Mouse (Mus musculus): ENCODE results near the gene Dgkh. TPM values are rescaled to one million over a fixed set of nuclear protein-coding genes. Genes with fewer than 3 reads are reported as not detected.
"Not testable (repeated sequence)": the region's sequence is repeated elsewhere in the genome, so short reads cannot be mapped to it uniquely, and the experiment has no call there.

Gene Dgkh
- total RNA-seq, 4 experiments from 2014 or later, result 62.4 to 73.0 (median 68.9) TPM

DNA sequence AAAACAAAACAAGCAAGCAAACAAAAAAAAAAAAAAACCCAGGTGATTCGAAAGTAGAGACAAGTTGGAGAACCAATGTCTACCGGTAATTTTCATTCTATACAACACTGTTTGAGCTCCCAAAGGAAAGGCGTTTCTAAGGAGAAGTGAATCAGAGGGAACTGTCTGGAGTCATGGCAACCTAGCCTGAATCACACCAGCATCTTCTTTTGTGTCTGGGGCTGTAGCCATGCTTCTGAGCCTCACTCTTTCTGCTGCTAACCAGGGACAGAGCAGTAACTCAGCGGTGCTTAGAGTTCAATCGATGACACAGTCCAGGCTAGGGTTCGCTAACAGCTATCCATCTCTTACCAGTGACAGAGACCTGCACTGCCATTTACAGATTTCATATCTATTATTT, 99.8 kb downstream of the Dgkh start:
- no peak for DNase-seq (ENCODE audit: low spot score in 2 of 2)

GRCm38 (mm10) chr14:78630923-78631875, 101.4 kb downstream of the Dgkh start:
- DNase-seq (ENCODE audit: low spot score in 2 of 2), result no peak

DNA sequence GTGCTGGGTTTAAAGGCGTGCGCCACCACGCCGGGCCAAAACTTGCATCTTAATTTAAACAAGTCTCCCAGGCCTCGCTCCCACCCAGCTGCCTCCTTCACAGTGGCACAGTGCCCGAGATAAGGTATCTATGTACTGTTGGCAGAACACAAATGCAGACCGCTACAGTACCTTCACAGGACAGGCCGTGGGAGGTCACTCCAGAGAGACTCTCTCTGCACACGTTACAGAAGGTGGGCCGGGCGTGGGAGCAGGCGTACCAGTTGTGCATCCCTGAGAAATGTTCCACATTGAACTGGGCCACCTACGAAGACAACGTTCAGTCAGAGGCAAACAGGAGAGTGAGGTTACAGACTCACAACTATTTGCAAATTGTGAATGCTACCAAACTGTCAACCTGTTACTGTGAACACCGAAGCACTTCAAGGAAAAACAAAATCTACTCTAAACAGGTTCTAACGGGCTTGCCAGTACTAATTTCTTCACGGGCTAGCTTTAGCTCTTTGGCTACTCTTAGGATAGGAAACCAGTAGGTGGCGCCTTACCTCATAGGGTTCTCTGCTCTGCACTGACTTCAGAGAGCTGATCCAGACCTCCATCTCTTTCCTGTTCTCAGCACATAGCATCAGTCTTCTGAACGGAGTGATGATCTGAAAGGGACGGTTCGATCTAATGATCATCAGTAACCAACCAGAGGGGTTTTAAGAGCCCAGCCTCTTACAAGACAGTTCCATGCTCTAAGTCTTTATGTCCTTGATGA, 104.9 kb downstream of the Dgkh start:
- peak in 1 of 2 experiments; percentile 34 for DNase-seq (ENCODE audit: low spot score in 2 of 2)

- DNase-seq (ENCODE audit: low spot score in 2 of 2), result no peak
Measured at GRCm38 (mm10) chr14:78618883-78619295, 113.7 kb downstream of the Dgkh start.

- DNase-seq (ENCODE audit: low spot score in 2 of 2), result no peak
Measured at GRCm38 (mm10) chr14:78613569-78613968, 119.0 kb downstream of the Dgkh start.

DNA sequence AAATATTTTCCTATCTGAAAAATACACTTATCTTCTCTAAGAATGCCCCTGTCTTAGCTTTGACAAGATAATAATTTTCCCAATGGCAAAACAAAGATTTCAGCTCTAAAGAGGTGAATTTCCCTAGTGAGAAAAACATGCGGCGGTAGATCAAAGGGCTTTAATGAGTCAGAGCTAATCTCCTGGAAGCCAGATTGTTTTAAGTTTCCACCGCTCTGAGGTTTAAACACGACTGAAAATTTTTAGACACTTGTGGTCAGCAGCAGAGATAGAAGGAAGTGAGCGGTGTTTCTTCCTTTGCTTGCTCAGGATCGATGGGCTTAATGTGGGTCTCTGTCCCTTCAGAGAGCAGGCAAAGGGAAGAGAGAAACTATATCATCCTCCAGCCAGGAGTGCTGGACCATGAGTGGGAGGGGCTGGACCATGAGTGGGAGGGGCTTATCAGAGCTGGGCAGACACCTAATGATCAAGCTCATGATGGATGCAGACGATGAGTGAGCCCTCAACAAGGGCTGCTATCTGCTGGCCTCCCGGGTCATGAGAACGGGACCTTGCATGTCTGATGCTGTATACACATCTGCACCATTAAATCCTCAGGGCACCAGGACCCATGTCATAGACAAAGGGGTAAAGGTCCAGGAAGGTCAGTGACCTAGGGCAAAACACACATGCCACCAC, 120.3 kb downstream of the Dgkh start:
- no peak for DNase-seq (ENCODE audit: low spot score in 2 of 2)

GRCm38 (mm10) chr14:78594916-78595315, 137.7 kb downstream of the Dgkh start:
- DNase-seq (ENCODE audit: low spot score in 2 of 2), result no peak

DNA sequence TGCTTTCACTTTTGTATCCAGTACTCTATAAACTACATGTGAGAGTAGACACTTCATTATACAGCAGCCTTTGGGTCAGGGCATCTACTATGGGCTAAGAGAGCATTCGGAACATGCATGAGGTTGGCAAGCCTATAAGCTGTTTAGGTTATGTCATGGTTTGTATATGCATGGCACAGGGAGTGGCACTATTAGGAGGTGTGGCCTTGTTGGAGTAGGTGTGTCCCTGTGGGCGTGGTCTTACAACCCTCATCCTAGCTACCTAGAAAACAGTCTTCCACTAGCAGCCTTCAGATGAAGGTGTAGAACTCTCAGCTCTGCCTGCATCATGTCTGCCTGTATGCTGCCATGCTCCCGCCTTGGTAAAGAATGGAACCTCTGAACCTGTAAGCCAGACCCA, 139.6 kb downstream of the Dgkh start:
- no peak for DNase-seq (ENCODE audit: low spot score in 2 of 2)

DNA sequence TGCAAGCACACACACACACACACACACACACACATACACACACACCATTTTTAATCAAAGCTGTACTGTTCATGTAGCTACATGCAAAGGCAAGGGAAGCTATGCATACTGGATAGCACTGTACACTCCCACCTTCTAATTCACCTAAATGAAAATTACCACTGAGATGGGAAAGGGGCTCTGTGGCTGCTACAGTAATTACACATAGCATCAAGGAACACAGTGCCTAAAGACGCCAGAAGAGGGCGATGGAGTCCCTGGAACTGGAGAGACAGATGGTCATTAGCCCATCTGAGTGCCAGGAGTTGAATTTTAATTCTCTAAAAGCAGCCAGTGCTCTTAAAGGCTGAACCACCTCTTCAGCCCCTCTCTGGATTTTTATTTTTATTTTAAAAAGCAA, 142.2 kb downstream of the Dgkh start:
- DNase-seq (ENCODE audit: low spot score in 2 of 2), result no peak

DNA sequence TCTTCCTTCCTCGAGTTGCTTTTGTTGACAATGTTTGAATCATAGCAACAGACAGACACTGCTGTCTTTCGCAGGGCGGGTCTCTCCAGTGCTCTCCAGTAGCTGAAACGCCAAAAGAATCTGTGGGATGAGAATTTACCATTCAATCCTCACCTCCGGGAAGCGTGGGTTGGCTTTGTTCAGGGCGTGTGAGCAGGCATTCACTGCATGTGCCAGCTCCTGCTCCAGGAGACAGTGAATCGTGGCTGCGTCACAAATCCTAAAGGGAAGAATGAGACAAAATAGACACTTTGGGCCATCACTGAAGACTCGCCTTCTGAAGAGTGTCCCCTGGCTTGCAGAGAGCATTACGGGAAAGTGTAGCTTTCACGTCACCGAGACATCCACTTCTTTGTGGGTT, 148.4 kb downstream of the Dgkh start:
- peak; percentile 34 to 72 for DNase-seq (ENCODE audit: low spot score in 2 of 2)

GRCm38 (mm10) chr14:78583168-78583567, 149.4 kb downstream of the Dgkh start:
- no peak for DNase-seq (ENCODE audit: low spot score in 2 of 2)

DNA sequence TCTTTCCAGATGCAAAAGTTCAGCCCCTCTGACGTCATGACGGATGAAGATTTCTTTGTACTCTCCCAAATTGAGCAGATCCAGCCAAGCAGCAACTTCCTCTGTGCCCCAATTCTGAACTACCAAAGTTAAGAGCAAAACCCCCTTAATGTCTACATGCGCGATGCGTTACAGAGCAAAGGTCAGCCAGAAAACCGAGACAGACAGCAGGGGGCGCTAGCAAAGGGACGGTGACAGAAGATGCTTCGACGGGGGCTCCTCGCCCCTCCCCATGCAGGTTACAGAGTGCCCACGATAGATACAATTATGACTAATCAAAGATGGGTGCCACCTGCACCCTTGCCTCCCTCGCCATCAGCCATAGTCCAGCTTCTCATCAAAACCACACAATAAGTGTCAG, 156.7 kb downstream of the Dgkh start:
- DNase-seq (ENCODE audit: low spot score in 2 of 2), result no peak

DNA sequence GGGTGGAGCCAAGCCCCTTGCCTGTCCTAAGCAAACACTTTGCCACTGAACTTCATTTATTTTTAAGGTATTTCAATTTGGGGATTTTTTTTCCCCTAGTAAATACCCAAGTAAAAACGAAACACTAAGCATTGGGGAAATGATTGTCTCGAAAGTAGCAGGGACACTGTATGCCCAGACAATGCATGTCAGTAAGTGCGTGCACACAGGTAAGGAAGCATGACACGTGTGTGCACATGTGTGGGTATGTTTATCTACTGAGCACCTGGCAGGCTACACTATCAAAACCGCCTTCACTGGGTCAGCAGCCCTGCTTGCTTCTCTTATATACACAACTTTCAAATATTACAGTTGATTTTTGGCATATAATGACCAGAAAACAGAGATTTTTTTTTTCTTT, 164.2 kb downstream of the Dgkh start:
- DNase-seq (ENCODE audit: low spot score in 2 of 2), result no peak

DNA sequence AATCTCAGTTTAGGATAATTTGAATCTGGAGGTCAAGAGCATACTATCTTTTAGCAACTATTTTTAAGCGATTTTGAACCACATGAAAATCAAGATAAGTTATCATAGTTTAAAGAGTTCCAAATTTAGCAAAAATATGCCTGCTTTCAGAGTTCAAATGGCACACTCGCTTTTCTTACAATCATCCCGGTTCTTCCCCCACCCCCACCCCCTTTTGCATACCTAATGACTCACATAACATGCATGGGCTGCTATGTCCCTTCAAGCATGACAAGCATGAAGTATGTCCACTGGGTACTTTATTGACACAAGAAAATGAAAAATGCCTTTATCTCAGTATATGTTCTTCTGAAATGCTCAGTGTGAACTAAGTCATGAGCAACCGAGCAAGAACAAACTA, 166.1 kb downstream of the Dgkh start:
- no peak for DNase-seq (ENCODE audit: low spot score in 2 of 2)

- no peak for DNase-seq (ENCODE audit: low spot score in 2 of 2)
Measured at GRCm38 (mm10) chr14:78564292-78564691, 168.3 kb downstream of the Dgkh start.

DNA sequence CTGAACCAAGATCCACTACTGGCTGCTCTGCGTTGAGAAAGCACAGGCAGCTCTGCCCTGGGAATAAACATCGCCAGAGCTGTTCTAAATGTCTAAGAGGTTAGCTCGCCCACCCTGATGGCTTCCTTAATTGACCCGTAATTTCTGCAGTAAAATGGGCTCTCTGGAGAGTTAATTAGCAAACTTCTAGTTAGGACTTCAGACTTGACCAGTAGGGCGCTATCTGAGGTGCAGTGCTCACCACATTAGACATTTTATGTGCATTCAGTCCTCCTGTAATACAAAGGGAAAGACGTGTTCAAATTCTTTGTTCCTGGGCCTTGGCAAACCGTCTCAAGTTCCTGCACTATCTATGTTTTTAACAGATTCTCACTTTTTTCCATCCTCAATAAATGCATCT, 169.4 kb downstream of the Dgkh start:
- no peak for DNase-seq (ENCODE audit: low spot score in 2 of 2)

DNA sequence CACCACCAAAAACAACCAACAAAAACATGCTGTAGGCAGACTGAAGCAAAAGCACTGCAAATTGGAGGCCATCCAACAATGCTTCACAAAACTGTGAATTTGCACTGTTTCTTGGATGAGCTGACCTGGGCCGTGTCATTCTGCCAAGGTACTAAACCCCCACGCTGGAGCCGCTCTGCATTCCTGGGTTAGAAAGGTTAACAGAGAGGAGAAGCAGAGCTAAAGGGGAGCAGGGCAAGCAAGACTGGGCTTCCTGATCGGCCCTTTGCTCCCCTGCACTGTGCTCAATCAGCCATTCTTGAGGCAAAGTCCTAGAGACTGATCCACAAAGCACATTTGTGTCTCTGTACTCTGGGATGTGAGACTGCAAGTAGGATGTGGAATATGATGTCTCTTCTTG, 170.5 kb downstream of the Dgkh start:
- no peak for DNase-seq (ENCODE audit: low spot score in 2 of 2)

DNA sequence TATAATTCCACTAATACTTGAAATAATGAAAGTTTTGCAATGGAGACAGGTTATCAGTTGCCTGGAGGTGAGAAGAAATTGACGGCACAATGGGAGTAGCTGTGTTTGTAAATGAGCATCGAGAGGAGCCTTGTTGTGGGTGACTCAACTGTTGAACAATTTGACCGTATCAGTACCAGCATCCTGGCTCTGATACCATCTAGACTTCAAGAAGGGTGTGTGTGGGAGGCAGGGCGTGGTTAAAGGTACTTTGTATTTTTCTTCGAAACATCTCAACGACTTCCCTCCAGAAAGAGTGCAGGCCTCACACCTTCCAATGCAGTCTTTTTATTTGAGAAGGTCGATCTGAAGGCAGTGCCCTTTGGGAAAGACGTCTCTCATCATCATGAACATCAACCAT, 173.5 kb downstream of the Dgkh start:
- no peak for DNase-seq (ENCODE audit: low spot score in 2 of 2)

GRCm38 (mm10) chr14:78554830-78555229, 177.7 kb downstream of the Dgkh start:
- not testable (repeated sequence) for DNase-seq (ENCODE audit: low spot score in 2 of 2)

GRCm38 (mm10) chr14:78553661-78554060, 178.9 kb downstream of the Dgkh start:
- DNase-seq (ENCODE audit: low spot score in 2 of 2), result no peak

GRCm38 (mm10) chr14:78548807-78549206, 183.8 kb downstream of the Dgkh start:
- no peak for DNase-seq (ENCODE audit: low spot score in 2 of 2)

DNA sequence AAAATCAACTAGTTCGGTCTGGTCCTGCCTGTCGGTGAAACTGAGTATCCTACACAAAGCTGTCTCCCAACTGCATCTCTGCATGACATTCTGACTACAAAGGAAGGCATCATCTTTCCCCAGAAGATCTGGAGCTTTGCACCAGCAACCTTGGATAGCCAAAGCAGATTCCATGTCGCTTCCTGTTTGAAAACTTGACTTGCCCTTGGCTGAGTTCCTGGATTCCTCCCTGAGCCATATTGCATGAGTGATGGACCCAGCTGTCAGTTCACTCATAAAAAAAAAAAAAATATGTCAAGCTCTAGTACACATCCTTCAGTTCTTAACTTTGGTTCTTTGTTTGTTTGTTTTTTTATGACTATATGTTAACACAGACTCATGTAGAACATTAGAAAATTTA, 191.3 kb downstream of the Dgkh start:
- no peak for DNase-seq (ENCODE audit: low spot score in 2 of 2)
